Mouse (Mus musculus): ENCODE results near the gene Bnip2.

- TF ChIP-seq EP300 (IDR thresholded peaks at IDR 0.05; ENCODE audit: low read depth) (no peak), CTCF (IDR thresholded peaks at IDR 0.05; ENCODE audit: low read depth) (peak; percentile 47)
Observed at GRCm38 (mm10) chr9:70018879-70019278, 29.6 kb downstream of the Bnip2 start.
